Mouse (Mus musculus) gonadal fat pad, adult 2 months (tissue): ENCODE results near the gene Sgms1. TPM values are rescaled to one million over a fixed set of nuclear protein-coding genes. Genes with fewer than 3 reads are reported as not detected.
A peak's percentile ranks its signal among the peaks of the same experiment; 100 is the strongest.
"Not testable (repeated sequence)": the region's sequence is repeated elsewhere in the genome, so short reads cannot be mapped to it uniquely, and the experiment has no call there.

Experiments used
- DNase-seq: peaks from one replicate; pipeline ENCODE4 v3.0.0-alpha.2; 2012; ENCODE audit warnings: low read depth
- polyA plus RNA-seq: library from polyadenylated mRNA; depleted of rRNA; stranded (reverse); fragments of >200 nt; gene quantifications from 2 replicates; pipeline ENCODE4 v1.2.3, GENCODE M21; 2012; rRNA removed

The Sgms1 gene
- polyA plus RNA-seq, 1 experiment, result 59.5 TPM

DNA sequence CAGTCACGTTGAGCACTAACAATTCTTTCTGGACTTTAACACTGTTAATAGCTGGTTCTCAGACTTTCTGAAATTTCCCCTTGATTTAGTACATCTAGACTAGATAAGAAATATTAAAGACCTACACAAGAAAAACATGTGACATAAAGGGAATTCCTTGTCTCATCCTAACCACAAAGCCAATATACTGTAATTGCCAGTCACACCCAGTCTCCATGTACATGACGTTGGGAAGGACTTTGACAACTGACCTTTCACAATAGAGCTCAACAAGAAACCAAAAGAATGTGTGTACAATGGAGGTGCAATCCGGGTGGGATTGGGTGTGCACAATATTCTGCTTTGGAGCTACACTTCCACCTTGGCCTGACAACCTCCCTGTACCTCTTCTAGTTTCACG is 297.2 kb downstream of the Sgms1 start:
- DNase-seq, result no peak

DNA sequence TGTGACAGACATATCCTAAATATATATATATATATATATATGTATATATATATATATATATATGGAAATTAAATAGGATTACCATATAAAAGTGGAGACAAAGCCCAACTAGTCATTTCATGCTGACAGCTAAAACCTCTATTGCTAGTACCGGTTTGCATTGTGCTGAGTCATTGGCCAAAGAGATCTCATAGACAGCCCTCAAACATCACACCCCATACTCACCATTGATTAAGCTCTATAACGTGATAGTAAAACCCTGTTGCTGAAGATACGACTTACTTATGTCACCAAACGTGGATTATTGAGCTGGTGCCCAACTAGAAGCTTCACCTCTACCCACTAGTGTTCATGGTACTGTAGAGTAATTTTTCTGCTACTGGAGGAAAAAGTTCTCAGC is 298.7 kb downstream of the Sgms1 start:
- DNase-seq, result no peak

DNA sequence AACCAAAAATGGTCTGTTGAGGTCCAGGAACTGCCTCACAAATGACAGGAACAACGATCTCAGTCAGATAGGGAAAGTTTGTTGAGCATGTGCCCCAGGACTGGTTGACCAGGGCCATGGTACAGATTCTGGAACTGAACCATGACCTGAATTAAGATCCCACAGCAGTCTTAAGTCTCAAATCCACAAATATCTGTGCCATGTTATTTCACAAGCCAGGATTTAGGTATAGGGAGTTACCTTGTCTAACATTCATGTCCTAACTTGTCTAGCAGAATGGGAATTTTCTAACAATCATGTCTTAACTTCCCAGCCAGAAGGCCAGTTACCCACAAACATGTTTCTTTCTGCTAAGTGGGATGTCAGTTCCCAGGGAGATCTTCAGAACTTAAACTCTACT is 300.9 kb downstream of the Sgms1 start:
- peak; percentile 95 for DNase-seq

DNA sequence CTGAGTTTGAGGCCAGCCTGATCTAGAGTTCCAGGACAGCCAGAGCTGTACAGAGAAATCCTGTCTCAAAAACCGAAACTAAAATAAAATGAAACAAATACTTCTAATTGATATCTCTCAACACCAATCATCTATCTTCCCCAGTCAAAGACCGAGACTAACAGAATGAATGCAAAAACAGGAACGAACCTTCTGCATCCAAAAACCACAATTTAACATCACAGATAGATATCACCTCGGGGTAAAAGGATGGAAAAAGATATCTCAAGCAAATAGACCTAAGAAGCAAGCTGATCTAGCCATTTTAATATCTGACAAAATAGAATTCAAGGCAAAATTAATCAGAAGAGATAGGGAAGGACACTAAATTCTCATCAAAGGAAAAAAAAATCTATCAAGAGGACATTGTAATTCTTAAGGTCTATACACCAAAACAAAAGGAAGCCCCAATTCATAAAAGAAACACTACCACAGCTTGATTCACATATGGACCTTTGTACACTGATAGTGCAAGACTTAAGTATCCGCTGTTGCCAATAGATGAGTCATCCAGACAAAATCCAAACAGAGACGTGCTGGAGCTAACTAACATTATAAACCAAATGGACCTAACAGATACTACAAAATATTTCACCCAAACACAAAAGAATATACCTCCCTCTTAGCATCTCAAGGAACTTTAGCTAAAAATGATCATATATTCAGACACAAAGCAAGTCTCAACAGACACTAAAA is 301.6 kb downstream of the Sgms1 start:
- DNase-seq, result no peak

DNA sequence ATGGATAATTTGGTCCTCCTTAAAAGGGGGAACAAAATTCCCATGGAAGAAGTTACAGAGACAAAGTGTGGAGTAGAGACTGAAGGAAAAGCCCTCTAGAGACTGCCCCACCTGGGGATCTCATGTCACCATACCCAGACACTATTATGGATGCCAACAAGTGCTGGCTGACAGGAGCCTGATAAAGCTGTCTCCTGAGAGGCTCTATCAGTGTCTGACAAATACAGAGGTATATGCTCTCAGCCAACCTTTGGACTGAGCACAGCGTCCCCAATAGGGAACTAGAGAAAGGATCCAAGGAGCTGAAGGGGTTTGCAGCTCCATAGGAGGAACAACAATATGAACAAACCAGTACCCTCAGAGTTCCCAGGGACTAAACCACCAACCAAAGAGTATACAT is 304.7 kb downstream of the Sgms1 start:
- not testable (repeated sequence) for DNase-seq

Other genes starting within 250 kb of the Sgms1 start
- gene Rpl9-ps6, start 76.9 kb upstream of the Sgms1 start, polyA plus RNA-seq, result 18.2 and 22.3 TPM in 2 replicates
- 25.2 and 30.9 TPM in 2 replicates for gene Minpp1, start 96.1 kb upstream of the Sgms1 start, polyA plus RNA-seq
- gene Papss2, start 206.1 kb upstream of the Sgms1 start, polyA plus RNA-seq, result 12.1 and 12.4 TPM in 2 replicates